Mouse (Mus musculus): ENCODE measurements at regions not wholly inside any gene's neighbourhood (a gene's known extent, or its start where the extent isn't known, plus 50 kb on each side); places are given as distances from the start of the nearest gene placed in this dataset.

- no peak for DNase-seq
These were observed 670.7 kb downstream of the Poteg start for GRCm38 (mm10) chr8:28117997-28118778.

- no peak for DNase-seq
These were observed 677.6 kb downstream of the Poteg start for GRCm38 (mm10) chr8:28125021-28125420.

GRCm38 (mm10) chr8:28141916-28142315 is 694.4 kb downstream of the Poteg start:
- no peak for DNase-seq

DNA sequence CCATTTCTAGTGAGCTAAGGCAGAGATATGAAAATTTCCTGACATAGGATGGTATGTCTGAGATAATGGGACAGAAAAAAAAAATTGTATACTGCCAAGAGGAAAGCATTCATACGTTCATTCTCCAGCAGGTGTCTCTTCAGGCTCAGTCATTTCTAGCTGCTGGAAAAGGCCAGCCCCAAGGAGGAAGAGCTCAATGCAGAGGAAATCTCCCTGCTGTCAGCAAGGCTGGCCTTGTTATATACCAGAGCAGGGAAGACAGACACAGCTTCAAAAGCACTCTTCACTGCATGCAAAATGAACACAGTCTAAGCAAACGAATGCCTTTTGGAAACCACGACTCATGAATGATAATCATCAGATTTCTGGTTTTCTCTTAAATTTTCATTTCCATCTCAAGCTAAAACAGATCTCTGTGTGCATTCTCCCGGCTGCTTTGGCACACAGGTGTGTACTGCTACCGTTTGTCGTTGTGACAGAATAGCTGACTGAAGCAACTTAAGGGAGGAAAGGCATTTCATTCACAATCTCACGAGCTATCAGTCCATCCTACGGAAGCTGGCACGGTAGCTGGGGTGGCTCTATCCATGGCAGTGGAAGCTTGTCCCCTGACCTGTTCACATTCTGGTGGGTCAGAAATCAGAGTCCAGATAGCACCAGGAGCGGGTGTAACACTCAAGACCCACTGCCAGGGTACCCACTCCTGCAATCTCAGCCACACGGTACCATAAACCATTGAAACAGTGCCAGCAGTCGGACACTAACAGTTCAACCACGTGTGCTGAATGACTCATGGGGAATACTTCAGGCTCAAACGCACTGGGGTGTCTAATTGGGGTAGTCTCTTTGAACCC is 701.4 kb downstream of the Poteg start:
- DNase-seq = peak; percentile 0 to 20

DNA sequence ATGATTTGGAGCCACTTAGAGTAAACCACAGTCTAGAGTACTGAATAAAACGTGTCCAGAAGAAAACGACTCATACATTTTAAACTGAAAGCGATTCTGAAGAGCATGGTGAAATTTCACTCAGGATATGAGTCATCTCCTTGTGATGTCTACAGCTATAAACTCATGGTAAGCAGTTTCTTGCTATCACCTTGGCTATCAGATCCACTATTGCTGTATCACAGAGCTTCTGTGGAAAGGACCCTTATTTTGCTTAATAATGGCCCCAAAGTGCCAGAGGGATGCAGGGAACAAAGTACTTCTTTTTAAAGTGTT is 701.9 kb downstream of the Poteg start:
- no peak for DNase-seq

DNA sequence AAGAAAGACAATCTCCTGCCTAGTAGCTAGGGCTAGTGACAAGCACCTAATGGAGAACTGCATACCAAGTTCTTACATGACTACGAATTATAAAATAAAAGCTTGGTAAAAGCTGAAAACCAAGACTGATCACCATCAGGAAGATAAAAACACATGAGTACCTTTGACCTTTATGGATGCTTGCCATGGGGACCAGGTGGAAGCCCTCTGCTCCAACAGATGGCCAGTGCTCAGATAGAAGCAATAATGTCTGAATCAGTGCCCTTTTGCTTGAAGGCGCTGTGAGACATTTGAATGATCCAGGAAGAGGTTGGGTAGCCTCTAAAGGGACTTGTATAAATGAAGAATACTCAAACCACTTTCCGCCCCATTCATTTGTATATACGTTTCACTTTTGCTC is 713.2 kb downstream of the Poteg start:
- DNase-seq = no peak

DNA sequence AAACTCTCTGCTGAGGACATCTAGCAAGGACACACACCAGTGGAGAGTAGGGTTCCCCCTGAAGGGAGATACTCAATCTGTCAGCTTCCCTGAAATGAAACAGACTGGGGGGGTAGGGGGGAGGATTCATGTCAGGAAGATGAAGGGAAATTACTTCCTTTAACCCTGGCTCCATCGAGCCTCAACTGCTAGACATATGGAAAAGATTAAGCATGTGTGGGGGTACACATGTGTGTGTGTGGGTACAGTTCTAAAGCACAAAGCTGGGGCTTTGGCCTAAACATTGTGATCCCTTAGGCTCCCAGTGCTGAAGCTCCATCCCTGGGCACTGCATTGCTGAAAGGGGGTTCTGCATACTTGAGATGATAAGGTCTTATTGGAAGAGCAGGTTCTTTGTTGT is 720.6 kb downstream of the Poteg start:
- no peak for DNase-seq

- no peak for DNase-seq
These were observed 724.0 kb downstream of the Poteg start for GRCm38 (mm10) chr8:28171456-28171855.

- peak; percentile 1 to 5 for DNase-seq
These were observed 748.5 kb downstream of the Poteg start for GRCm38 (mm10) chr8:28195943-28196342.

- DNase-seq = no peak
These were observed 788.1 kb downstream of the Poteg start for GRCm38 (mm10) chr8:28235562-28235961.

GRCm38 (mm10) chr8:28239411-28239810 is 791.9 kb downstream of the Poteg start:
- DNase-seq = no peak

- DNase-seq = no peak
These were observed 805.1 kb downstream of the Poteg start for GRCm38 (mm10) chr8:28252399-28253240.

GRCm38 (mm10) chr8:28267277-28267676 is 819.8 kb downstream of the Poteg start:
- no peak for DNase-seq

GRCm38 (mm10) chr8:28284257-28284656 is 836.8 kb downstream of the Poteg start:
- DNase-seq = no peak

GRCm38 (mm10) chr8:28298896-28299793 is 851.7 kb downstream of the Poteg start:
- peak; percentile 6 to 18 for DNase-seq

GRCm38 (mm10) chr8:28317081-28317480 is 869.6 kb downstream of the Poteg start:
- DNase-seq = peak in 1 of 2 experiments; percentile 32

GRCm38 (mm10) chr8:28333388-28333787 is 885.9 kb downstream of the Poteg start:
- peak; percentile 14 to 19 for DNase-seq

DNA sequence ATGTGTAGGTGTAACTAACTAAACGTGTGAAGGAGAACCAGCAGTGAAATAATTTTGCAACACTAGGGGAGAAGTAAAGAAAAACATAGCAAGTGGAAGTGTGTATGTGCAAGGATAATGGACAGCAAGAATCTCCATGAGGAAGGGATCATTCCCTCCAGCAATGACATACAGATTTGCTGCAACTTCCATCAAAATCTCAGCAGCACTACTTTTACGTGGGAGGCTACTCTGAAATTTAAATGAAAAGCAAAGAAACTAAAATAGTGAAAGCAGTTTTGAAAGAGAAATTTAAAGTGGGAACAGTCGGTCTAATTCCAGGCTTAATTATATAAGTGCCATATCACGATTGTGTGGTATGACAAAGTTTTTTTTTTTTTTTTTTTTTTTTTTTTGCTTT is 890.0 kb downstream of the Poteg start:
- DNase-seq = no peak

- DNase-seq = no peak
These were observed 893.8 kb downstream of the Poteg start for GRCm38 (mm10) chr8:28341236-28341635.

DNA sequence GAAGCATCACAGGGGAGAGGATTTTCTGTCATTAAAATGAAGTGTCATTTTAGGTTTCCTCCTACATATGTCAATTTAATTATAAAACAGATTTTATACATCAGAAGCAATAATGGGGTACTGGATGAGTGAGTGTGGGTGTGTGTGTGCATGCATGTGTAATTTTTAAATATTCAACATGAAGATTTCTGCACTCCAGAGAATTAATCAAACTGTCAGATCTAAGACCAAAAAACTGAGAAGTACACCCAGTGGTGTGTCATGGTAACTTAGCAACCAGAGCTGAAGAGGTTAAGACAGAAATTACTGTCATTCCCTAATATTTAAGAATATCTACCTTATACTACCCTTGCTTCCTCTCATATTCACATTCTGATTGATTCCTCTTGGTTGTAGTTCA is 919.0 kb downstream of the Poteg start:
- DNase-seq = no peak

- DNase-seq = no peak
These were observed 919.9 kb downstream of the Poteg start for GRCm38 (mm10) chr8:28367361-28367760.

- no peak for DNase-seq
These were observed 924.3 kb downstream of the Poteg start for GRCm38 (mm10) chr8:28371752-28372151.
